Mouse (Mus musculus) forebrain, postnatal 0 days (tissue): ENCODE measurements around the gene A830031A19Rik. TPM values are rescaled to one million over a fixed set of nuclear protein-coding genes. Genes with fewer than 3 reads are reported as not detected.

Experiments
- ATAC-seq: fragments of 200-750 bp; cut with Nextera tagmentation; 2 replicates; pipeline ENCODE4 v1.8.0; 2017; ENCODE audit warnings: mild to moderate bottlenecking, moderate library complexity
- DNase-seq: peaks from one replicate; pipeline ENCODE4 v3.0.0-alpha.2; 2015
- H3K27ac ChIP-seq: fragments of 300-500 bp; sonication (generic); 2 replicates; pipeline ENCODE4 v1.5.1; 2014; ENCODE audit warnings: low read depth, mild to moderate bottlenecking, antibody characterized with exemption, low read length, moderate library complexity, mixed read lengths
- H3K27me3 ChIP-seq: fragments of 300-500 bp; sonication (generic); 2 replicates; pipeline ENCODE4 v1.6.1; 2014; ENCODE audit warnings: mild to moderate bottlenecking, low read length, mixed read lengths; ENCODE audit not compliant: insufficient read depth
- H3K36me3 ChIP-seq: fragments of 300-500 bp; sonication (generic); 2 replicates; pipeline ENCODE4 v1.6.1; 2014; ENCODE audit warnings: mild to moderate bottlenecking, moderate library complexity; ENCODE audit not compliant: insufficient read depth
- H3K4me1 ChIP-seq: fragments of 300-500 bp; sonication (generic); 2 replicates; pipeline ENCODE4 v1.6.1; 2014; ENCODE audit warnings: antibody characterized with exemption; ENCODE audit not compliant: insufficient read depth
- H3K4me2 ChIP-seq: fragments of 300-500 bp; sonication (generic); 2 replicates; pipeline ENCODE4 v1.6.1; 2014; ENCODE audit warnings: low read depth, mild to moderate bottlenecking, moderate library complexity
- H3K4me3 ChIP-seq: fragments of 300-500 bp; sonication (generic); 2 replicates; pipeline ENCODE4 v1.5.1; 2014; ENCODE audit warnings: low read depth, low read length, mixed read lengths
- H3K9ac ChIP-seq: fragments of 300-500 bp; sonication (generic); 2 replicates; pipeline ENCODE4 v1.6.1; 2014; ENCODE audit warnings: mild to moderate bottlenecking
- H3K9me3 ChIP-seq: fragments of 300-500 bp; sonication (generic); 2 replicates; pipeline ENCODE4 v1.6.1; 2016; ENCODE audit warnings: low read length
- CTCF ChIP-seq: sonication (generic); IDR thresholded peaks from 2 replicates; pipeline ENCODE4 v1.5.1; 2016; ENCODE audit warnings: antibody characterized with exemption, control low read depth, low read depth
- WGBS: fragments of 180-500 bp; shearing (Covaris S2); extraction: QIAGEN DNeasy Blood & Tissue Kit; methylation state at CpG from one replicate; pipeline ENCODE4 v1.1.7; 2014; 5-methylcytosine and 5-hydroxymethylcytosine counted together
- polyA plus RNA-seq: library from polyadenylated mRNA; unstranded; fragments of >200 nt; fragmentation: Nextera tagmentation; extraction: Ambion mirVana; gene quantifications from 2 replicates; pipeline ENCODE4 v1.2.1, GENCODE M21; 2015
- total RNA-seq: library from RNA; depleted of rRNA; stranded (reverse); fragments of >200 nt; gene quantifications from 2 replicates; pipeline ENCODE4 v1.2.3, GENCODE M21; 2014

Gene A830031A19Rik
- total and polyA plus RNA-seq, 2 experiments from 2014 or later, result 0.63 TPM; not detected in 1

DNA sequence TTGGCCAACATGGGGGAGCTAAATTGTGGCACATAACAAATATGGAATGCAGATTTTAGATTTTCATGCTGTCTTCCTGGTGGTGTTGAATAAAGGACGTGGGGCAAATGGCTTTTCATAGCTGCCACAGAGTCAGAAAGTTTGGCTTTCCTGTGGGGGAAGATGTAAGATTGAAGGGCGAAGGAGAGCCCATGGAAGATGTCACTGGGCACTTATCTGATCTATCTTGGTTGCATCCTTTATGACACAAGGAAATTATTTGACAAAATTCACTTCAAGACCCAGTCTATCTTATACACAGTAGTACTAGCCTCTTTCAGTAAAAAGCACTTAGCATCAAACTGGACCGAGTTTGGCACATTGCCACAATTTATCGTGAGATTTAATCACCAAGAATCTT is 15.6 kb upstream of the A830031A19Rik start:
- 51% methylated on average over 4 of the region's 4 CpGs for WGBS
- H3K36me3 ChIP-seq, result peaks cover 20% of the 10 kb centered on the region; the same call in 1 of the 2 replicates
- peaks cover 47% of the 10 kb centered on the region for H3K4me1 ChIP-seq
- TF ChIP-seq CTCF, result no peak
- DNase-seq (peak; percentile 59), ATAC-seq (no peak)
- peak overlapping the region; percentile 98 for H3K4me2 ChIP-seq
- no peaks in the 10 kb centered on the region for H3K27me3 ChIP-seq
- no peaks in the 10 kb centered on the region for H3K9me3 ChIP-seq
- H3K4me3 ChIP-seq, result no peak overlapping the region
- H3K9ac ChIP-seq, result peak overlapping the region; percentile 53
- peak overlapping the region; percentile 60 for H3K27ac ChIP-seq

- Histone ChIP-seq H3K4me1 (peaks cover 30% of the 10 kb centered on the region), H3K27me3 (no peaks in the 10 kb centered on the region), H3K36me3 (peaks cover 24% of the 10 kb centered on the region; the same call in 1 of the 2 replicates), H3K4me3 (peak overlapping the region; percentile 5; the same call in 1 of the 2 replicates), H3K4me2 (peak overlapping the region; percentile 98), H3K9ac (peak overlapping the region; percentile 56; the same call in 1 of the 2 replicates), H3K27ac (peak overlapping the region; percentile 88), H3K9me3 (no peaks in the 10 kb centered on the region)
- TF ChIP-seq CTCF, result no peak
- DNase-seq (peak; percentile 74), ATAC-seq (peak; percentile 17; the same call in 1 of the 2 replicates)
- 37% methylated on average over 4 of the region's 4 CpGs for WGBS
Observed at GRCm38 (mm10) chr11:24087069-24087468, 12.2 kb upstream of the A830031A19Rik start.

DNA sequence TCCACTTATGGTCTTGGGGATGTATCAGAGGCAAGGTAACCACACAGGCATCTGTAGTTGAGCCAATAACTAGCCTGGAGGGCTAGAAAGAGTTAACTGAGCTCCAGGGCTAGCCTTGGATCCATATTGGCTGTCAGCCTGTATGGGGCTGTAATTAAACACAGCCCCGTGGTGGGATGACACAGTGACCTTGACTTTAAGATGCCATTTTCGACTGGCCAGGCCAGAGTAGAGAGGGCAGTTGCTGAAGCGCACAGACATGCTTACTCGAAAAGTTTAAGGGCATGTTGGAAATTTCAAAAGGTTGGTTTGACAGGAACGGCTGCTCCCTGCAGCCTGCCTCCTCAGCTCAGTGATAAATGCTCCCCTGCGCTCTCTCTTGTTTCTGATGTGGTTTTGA is 11.1 kb upstream of the A830031A19Rik start:
- H3K27me3 ChIP-seq, result no peaks in the 10 kb centered on the region
- H3K4me3 ChIP-seq, result peak overlapping the region; percentile 20; the same call in 1 of the 2 replicates
- no peak for DNase-seq
- no peak for TF ChIP-seq CTCF
- H3K9me3 ChIP-seq, result no peaks in the 10 kb centered on the region
- 38% methylated on average over 6 of the region's 6 CpGs for WGBS
- H3K27ac ChIP-seq, result peak overlapping the region; percentile 88
- H3K4me2 ChIP-seq, result peak overlapping the region; percentile 98
- no peak for ATAC-seq
- peaks cover 24% of the 10 kb centered on the region for H3K4me1 ChIP-seq
- peaks cover 24% of the 10 kb centered on the region; the same call in 1 of the 2 replicates for H3K36me3 ChIP-seq
- H3K9ac ChIP-seq, result peak overlapping the region; percentile 56

DNA sequence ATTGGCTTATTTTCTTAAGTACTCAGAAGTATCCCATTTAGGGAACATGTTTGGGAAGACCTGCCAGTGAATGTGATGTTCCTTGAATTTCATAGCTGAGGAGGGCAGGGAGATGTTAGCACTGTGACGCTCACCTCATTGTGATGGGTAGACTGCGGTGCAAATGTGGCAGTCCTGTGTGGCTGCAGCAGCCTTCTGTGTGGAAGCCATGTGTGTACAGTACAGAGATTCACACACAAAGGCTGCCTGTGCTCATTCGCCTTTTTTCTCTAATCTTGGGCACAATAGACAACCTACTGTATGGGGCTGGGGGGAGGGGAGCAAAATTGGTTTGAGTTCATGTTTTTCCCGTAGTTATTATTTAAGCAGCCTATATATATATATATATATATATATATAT is 9.7 kb upstream of the A830031A19Rik start:
- ATAC-seq, result 0 out of 2 replicates have a peak, but pooled peaks have one; percentile 2
- H3K27me3 ChIP-seq, result no peaks in the 10 kb centered on the region
- H3K27ac ChIP-seq, result peak overlapping the region; percentile 99
- peaks cover 24% of the 10 kb centered on the region for H3K4me1 ChIP-seq
- H3K9me3 ChIP-seq, result no peaks in the 10 kb centered on the region
- H3K36me3 ChIP-seq, result peaks cover 24% of the 10 kb centered on the region; the same call in 1 of the 2 replicates
- peak overlapping the region; percentile 96 for H3K9ac ChIP-seq
- peak; percentile 74 for DNase-seq
- H3K4me2 ChIP-seq, result peak overlapping the region; percentile 98
- WGBS, result 23% methylated on average over 4 of the region's 4 CpGs
- no peak for TF ChIP-seq CTCF
- peak overlapping the region; percentile 69 for H3K4me3 ChIP-seq

DNA sequence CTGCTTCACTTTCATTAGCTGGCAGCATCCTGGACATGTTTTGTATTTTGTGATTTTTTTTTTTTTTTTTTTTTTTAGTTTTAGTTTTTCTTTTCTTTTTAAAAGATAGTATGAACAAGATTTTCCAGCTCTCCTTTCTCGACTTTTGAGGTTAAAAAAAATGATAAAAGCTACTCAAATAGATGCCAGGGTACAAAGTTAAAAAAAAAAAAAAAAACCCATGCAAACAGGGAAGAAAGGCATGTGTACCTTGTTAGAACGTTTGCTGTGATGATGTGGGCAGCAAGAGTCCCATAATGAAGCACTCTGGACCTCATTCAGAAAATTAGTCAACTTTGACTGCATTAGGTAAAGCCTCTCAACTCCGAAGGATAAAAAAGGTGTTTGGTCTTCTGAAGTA is 9.2 kb upstream of the A830031A19Rik start:
- Histone ChIP-seq H3K9ac (peak overlapping the region; percentile 96), H3K4me2 (peak overlapping the region; percentile 98), H3K9me3 (no peaks in the 10 kb centered on the region), H3K27ac (peak overlapping the region; percentile 99), H3K36me3 (peaks cover 24% of the 10 kb centered on the region; the same call in 1 of the 2 replicates), H3K4me3 (peak overlapping the region; percentile 69), H3K27me3 (no peaks in the 10 kb centered on the region), H3K4me1 (peaks cover 19% of the 10 kb centered on the region)
- WGBS, result 29% methylated on average over 3 of the region's 3 CpGs
- no peak for TF ChIP-seq CTCF
- ATAC-seq (no peak), DNase-seq (no peak)

- H3K36me3 ChIP-seq, result peaks cover 24% of the 10 kb centered on the region; the same call in 1 of the 2 replicates
- H3K27ac ChIP-seq, result peak overlapping the region; percentile 99
- no peaks in the 10 kb centered on the region for H3K9me3 ChIP-seq
- ATAC-seq (no peak), DNase-seq (peak; percentile 74)
- peak overlapping the region; percentile 98 for H3K4me2 ChIP-seq
- peak overlapping the region; percentile 96 for H3K9ac ChIP-seq
- H3K27me3 ChIP-seq, result no peaks in the 10 kb centered on the region
- H3K4me3 ChIP-seq, result peak overlapping the region; percentile 69
- WGBS, result 26% methylated on average over 7 of the region's 7 CpGs
- peaks cover 18% of the 10 kb centered on the region for H3K4me1 ChIP-seq
- no peak for TF ChIP-seq CTCF
Observed at GRCm38 (mm10) chr11:24083423-24083822, 8.6 kb upstream of the A830031A19Rik start.

DNA sequence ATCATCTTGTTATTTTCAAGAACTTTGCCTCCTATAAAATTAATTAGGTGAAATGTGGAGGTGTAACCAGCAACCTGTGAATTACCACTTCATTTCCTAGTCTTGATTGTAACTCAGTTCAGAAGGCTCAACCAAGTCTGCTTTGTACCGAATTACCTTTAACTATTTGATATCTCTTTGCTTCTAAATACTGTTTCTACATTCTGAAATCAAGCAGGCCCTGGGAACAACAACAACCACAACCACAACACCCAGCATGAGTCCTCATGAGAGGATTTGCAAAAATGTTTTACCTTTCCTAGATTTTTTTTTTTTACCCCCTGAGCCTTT is 8.2 kb upstream of the A830031A19Rik start:
- 21% methylated on average over 1 of the region's 1 CpGs for WGBS
- H3K27ac ChIP-seq, result peak overlapping the region; percentile 99
- TF ChIP-seq CTCF, result no peak
- H3K9ac ChIP-seq, result peak overlapping the region; percentile 96
- DNase-seq (peak; percentile 63), ATAC-seq (no peak)
- no peaks in the 10 kb centered on the region for H3K9me3 ChIP-seq
- H3K4me1 ChIP-seq, result peaks cover 16% of the 10 kb centered on the region
- peak overlapping the region; percentile 98 for H3K4me2 ChIP-seq
- H3K36me3 ChIP-seq, result peaks cover 22% of the 10 kb centered on the region; the same call in 1 of the 2 replicates
- H3K27me3 ChIP-seq, result no peaks in the 10 kb centered on the region
- H3K4me3 ChIP-seq, result peak overlapping the region; percentile 69
